Mouse (Mus musculus): ENCODE data around the gene Eif3a.

Eif3a gene

DNA sequence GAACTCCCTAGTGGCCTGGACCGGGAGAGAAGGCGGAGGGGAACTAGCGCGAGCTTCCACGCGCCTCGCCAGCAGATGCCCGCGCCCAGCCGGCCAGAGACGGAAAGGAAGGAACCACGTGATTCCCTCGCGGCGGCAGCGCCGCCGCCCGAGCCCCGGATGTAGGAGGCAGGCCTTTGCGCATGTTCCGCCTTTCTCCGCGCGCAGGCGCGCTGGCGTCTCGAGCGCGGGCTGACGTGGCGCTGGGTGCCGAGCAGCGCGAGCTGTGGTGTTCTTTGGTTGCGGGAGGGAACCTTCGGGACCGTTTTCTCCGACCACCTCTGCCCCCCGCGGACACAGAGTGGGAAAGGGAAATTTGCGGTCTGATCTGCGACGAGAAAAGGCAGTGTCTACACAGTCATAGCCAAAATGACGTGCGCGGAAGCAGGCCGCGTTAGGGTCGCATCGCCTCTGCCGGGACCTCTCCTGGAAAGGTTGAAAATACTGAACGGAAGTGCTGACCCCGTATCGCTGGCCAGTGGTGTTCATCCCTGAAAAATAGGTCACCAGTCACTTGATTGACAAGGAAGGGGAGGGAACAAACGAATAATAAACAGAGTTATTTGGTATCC, at the start of gene Eif3a:
TSS of gene Eif3a (minus strand) at position 108 of the 611 bp plus-strand sequence.
- DNase-seq, result peak; percentile 97

DNA sequence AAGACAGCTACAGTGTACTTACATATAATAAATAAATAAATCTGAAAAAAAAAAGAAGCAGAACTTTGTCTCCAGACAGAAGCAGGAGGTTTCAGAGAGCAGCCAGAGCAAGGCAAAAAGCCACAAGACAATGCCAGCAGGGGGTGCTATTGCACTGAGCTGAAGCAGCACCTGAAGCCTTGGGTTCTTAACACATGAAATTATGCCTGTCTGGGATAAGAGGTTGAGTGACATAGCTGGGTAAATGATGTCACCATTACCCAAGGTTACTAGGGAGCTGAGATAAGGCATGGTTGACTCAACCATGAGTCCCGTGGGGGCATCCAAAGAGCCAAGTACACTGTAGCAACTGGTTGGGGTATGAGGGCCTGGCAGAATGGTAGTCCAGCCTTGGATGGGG, 47.3 kb upstream of the Eif3a start:
- peak; percentile 61 to 80 for DNase-seq

DNA sequence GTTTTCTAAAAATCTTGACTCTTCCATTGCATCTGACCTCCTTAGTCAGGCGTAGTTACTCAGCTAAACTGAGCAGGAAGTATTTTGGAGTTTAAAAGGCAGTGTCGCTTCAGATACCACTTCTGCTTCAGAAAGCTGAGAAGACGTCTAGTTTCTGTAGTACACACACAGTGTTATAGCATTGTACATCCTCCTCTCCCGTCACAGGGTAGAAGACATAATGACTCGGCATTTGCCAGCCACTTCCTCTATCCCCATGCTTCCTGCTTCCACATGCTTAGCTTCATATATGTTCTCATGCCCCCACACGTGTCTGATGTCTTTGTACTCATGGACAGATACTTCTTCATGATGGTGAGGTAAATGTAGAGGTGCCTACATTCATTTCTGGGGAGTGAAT, 28.2 kb upstream of the Eif3a start:
- peak in 1 of 2 experiments; percentile 5 for DNase-seq

DNA sequence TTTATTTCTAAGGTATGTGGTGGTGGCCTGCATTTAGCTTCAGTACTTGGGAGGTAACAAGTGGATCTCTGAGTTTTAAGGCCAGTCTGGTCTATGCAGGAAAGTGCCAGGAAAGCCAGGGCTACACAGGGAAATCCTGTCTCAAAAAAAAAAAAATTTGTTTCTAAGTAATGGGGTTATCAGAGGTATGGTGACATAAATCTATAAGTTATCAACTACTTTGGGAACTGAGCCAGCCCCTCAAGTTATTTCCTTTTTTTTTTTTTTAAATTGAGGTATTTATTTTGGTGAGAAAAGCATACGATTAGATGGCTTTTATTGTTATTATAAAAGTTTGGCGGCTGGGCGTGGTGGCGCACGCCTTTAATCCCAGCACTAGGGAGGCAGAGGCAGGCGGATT, 22.7 kb upstream of the Eif3a start:
- DNase-seq, result no peak

DNA sequence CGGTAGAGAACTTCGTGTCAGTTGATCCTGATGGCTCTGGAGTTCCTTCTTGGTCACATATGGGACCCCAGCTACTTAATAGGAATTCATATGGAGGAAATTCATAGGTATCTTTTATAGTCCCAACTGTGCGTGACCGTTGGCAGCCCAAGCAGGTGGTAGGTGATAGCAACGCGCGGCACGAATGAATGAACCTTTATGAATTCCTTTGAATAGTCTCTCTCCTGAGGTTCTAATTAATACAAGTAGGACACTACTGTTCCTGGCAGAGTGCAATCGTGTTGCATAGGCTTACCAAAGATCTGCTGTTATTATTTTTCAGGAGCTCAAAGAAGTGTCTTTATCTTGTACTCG, 21.6 kb upstream of the Eif3a start:
- DNase-seq, result no peak

DNA sequence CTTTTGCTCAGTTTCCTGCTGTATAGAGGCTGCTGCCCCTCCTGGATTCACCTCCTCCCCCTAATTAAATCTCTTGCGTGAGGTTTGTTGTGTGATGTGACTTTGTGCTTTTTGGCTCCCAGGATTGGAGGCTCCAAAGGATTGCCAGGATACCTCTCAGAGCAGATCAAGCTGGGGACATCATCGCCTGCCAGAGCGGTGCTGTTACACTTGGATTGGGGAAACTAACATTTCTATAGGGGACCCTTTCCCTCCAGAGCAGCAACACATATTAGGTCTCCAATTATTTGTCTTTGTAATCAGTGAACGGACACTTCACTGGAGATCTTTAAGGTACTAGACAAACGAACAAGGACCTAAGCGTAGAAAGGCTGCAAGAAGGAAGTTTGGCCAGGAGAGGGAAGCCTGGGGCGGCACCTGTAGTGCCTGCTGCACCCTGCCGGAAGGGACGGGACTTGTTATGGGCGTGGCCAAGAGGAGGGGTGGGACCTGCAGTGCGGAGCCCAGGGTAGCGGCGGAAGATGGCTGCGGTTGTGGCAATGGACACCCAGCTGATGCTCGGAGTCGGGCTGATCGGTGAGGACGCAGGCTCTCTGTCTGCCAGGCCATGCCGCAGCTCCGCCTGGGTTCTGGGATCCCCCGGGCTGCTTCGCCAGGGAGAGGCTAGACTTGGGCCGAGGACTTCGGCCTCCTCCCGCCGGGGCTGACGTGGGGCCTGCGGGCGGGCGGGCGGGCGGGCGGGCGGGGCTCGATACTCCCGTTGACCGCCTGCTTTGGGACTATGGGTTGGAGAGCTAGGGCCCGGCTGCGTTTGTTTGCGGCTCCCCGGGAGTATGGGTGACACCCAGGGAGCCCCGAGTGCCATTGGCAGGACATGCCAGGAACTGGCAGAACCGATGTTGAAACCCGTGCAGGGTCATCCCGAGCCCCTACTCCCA, 20.9 kb upstream of the Eif3a start, which contains the start of gene Fam45a:
TSS of gene Fam45a (plus strand) at position 488 of the 938 bp plus-strand sequence.
- DNase-seq, result peak; percentile 94 to 95

DNA sequence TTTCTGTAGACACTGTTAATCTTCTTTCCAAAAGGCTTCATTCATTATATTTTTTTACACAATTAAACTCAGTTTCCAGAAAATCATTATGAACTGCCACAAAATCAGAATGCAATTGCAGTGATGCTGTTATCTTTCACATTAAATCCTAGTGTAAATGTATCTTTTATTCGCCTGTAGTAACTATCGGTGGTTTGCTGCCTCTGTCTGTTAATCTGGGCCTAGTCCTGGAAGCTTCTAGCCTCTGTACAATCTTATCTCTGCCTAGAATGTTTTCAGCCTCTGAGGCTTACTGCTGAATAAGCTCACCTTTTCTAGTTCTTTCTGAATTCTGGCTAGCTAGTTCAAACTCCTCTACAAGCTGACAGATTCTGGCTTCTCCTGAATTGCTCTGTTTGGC, 19.5 kb upstream of the Eif3a start:
- no peak for DNase-seq

DNA sequence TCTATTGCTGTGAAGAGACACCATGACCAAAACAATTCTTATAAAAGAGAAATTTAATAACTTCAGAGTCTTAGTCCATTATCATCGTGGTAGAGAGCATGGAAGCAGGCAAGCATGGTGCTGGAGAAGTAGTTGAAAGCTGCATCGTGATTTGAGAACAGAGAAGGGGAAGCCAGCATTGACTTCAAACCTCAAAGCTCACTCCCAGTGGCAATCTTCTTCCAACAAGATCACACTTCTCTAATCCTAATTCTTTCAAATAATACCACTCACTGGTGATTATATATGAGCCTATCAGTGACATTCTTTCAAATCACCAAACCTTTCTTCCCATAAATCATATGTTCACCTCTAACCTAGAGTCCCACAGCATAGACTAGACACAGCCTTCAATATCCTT, 14.4 kb upstream of the Eif3a start:
- DNase-seq, result no peak

DNA sequence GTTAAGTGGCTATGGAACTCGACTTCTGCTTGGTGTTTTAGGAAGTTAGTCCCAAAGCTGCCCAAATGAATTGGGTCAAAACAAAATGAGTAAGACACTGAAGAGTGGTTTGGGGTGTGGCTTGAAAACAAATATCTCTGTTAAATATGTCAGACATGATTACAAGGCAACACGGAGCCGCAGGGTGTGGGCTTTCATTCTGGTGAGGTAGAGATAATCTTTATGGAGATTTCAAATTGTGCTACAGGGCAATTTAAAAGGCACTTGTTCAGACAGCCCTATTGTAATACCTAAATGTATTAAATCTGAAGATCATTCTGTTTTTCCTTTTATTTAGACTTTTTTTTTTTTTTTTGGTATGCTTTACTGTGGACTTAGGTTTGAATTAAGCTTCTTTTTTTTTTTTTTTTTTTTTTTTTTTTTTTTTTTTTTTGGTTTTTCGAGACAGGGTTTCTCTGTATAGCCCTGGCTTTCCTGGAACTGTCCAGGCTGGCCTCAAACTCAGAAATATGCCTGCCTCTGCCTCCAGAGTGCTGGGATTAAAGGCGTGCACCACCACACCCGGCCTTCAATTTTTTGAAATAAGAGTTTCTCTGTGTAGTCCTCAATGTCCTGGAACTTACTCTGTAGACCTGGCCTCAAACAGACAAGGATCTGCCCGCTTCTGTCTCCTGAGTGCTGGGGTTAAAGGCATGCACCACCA, 9.6 kb upstream of the Eif3a start:
- DNase-seq, result no peak

DNA sequence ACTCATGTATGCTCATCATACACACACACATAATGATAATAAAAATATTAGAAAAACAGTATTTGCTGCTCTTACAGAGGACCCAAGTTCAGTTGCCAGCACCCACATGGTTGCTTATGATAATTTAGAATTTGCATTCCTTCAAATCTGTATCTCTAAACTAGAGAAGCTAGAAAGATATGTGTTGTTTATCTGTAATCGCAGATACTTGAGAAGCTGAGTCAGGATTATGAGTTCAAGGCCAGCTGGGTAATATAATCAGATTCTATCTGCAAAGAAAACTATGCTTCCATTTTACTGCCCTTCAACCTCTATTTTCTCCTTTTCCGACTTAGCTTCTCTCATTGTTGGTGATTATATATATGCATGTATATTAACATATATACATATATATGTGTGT, 7.0 kb upstream of the Eif3a start:
- no peak for DNase-seq

DNA sequence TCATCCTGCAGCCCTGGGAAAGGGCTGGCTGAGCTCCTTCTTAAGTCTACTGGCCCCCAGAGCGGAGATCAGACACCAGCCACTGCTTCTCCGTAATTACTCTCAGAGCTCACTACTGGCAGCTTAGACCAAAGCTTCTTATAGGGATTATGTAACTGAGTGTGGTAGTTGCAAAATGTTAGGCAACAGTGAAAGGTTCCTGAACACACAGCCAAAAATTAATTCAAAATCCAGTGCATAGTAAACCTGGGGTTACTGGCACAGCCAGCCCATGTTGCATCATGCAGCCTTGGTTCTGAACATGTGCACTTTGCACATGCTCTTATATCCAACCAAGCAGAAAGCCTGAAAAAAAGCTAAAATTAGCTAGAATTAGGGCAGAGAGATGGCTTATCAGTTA, 4.8 kb upstream of the Eif3a start:
- peak; percentile 25 to 41 for DNase-seq

DNA sequence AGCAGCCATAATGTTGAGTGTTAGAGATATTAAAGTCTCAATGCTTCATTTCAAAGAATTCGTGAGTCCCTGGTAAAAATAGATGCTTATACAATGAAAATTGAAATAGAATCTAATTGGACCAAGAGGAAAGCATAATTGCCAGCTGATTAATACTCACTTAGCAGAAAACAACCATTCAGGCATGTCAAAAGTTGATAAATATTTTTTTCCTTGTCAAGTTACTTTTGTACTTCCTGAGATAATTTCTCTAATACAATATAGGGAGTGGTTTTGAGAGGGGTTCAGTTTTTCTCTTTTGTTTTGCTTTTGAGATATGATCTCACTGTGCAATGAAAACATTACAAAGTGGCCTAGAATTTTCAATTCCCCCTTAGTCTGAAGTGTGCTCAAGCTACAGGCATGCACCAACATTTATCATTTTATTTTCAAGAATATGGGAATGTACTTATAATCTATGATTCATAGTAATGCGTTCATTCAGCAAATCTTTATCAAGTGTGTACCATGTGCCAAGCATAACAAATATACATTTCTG, 2.8 kb upstream of the Eif3a start:
- DNase-seq, result no peak

DNA sequence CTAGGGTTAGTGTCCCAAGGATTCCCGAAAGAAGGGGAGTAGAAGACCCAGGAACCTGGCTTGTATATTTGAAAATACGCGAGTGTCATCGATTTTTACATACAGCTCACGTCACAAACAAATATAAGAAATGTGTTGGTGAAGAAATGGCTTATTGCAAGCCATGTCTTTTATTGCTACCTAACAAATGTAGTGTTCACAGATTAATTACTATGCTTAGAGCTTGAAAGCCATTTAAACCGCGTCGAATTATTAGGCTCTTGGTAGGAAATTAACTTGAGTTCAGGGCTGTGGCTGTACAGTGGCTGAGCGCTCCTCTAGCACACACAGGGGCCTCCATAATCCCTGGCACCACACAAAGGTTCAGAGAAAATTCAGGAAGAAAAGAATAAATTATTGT, 706 bp upstream of the Eif3a start:
- no peak for DNase-seq

DNA sequence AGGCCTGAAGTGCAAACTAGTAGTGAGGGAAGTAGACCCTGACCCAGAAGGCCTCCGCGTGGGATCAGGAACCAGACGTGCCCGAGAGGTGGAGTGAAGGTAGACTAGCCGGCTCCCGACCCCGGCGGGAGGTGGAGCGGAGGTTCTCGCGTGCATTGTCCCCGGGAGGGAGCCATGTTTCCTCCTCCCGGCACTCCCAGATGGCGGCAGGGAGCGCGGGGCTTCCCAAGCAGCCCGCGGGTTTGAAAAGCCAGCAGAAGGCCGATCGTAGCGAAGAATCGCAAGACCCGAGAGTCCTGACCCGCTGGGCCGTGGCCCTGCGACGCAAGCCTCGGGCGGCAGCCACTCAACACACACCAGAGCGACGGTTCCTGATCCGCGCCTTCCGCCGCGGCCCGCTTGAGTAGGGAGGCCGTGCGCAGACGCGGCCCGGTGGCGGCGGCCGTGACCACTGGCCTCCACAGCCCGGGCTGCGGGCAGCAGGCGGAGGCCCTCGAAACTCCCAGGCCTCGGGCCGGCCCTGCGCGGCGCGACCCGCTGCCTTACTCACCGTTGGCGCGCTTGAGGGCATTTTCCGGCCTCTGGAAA, 445 bp downstream of the Eif3a start:
- DNase-seq, result peak; percentile 72

DNA sequence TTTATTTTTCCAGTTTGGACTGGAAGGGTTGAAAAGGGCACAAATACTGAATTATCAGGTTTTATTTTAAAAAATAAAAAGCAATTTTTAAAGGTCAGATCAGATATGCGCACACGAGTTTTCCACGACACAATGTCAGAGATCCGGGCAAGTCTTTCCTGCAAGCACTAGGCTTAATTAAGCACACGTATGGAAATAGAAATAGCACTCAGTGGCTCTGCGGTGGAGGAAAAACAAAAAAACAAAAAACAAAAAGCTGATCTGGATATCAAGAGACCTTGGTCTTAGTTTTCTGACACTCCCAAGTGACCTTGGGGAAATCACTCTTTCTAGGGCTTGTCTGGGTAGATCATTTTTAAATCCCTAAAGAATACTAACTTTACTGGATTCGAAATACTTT, 1.0 kb downstream of the Eif3a start:
- no peak for DNase-seq

DNA sequence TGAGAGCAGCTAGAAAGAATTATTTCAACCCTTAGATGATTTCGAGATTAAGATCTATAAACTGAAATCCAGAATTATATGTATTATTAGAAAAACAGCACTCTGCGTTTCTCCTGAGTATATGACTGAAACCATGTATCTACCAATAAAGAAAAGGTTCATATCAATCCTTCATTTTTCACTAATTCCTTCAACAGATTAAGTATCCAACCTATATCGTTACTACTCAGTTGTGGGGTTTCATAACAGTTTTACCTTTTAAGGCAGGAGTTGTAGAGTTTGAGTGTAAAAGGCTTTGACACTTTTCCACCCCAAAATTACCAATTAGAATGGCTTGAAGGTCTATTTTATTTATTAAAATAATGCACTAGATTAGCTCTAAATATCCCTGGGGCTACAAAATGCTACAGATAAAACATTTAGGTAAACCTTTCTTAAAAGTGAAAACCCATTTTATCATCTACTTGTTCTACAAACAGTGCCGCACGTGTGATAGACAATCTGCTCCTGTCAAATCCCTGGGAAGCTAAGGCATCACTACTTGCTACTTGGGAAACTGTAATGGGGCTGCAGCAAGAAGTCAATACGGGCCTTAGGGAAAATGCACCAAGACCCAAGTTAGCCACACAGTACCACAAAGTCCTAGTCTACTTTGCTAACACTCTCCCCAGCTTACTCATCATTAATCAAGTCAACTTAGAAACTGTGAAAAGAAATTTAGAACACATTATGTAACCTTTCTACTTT, 2.1 kb downstream of the Eif3a start:
- no peak for DNase-seq

DNA sequence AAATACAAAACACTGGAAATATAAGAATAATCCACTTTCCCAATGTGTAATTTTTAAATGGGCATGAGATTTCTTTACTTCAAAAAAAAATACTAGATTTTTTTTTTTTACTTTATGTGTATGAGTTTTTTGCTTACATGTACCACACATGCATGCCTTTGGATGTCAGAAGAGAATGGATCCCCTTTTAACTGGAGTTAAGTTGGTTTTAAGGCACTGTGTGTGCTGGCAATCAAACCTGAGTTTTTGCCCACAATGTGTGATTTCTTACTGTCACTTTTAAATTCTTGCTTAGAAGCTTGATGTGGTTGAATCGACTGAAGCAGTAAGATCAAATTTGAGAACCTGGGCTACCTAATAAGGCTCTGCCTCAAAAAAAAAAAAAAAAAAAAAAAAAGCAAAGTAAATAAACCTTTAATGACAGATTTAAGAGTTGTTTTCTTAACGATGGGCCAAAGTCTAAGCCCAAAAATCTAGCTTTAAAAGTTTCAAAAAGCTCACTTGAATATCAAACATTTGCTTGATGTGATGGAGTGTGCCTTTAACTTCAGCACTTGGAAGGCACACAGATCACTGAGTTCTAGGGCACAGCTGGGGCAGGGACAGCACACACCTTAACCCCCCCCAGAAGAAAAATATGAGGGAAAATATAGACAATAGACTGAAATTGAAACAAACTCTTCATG, 2.9 kb downstream of the Eif3a start:
- DNase-seq, result no peak

DNA sequence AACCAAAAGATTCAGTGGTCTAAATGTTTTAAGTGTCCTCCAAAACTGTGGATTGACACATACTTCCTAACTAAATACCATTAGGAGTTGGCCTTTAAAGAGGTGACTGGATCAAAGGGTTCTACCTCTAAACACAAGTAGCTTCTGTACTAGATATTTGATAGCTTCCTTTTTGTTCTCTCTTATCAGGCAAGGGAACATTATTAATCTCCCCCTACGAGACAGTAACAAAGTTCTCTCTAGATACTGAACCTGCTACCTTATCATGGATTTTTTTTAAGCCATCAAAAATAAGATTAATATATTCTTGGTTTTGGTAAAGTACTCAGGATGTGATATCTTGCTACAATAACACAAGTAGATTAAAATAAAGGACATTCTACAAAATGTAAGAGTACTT, 5.7 kb downstream of the Eif3a start:
- no peak for DNase-seq

DNA sequence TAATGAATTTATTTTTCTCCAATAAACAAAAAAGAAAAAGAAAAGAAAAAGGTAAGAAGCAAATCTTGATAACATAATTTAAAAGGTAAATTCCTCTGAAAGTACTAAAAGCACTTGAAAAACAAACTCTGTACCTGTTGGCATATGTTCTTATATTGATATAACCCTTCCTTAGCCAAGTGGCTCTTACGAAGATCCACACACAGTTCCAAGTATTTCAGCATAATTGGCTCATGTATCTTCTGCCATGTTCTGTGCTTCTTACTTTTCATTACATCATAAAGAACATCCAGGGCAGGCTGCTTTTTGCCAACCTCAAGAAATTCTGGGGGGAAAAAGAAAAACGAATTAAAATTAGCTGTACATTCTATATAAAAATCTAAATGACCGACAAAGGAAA, 8.4 kb downstream of the Eif3a start:
- DNase-seq, result no peak

DNA sequence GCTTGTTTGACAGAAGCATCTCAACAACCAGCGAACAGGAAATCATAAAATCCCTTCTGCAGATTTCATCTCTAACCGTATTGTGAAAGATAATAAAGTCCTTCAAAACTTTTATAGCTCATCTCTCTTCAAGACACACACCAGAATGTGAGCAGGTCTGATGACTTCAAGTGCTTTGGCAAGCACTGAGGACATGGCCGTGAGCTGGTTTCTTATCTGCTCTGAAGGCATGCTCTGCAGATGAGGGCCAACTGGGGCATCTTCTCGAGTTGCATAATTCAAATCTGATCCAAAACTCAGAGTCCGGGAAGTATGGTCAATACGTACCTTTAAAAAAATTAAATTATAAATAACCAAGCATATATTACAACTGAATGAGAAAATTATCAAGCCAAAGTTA, 17.1 kb downstream of the Eif3a start:
- no peak for DNase-seq

DNA sequence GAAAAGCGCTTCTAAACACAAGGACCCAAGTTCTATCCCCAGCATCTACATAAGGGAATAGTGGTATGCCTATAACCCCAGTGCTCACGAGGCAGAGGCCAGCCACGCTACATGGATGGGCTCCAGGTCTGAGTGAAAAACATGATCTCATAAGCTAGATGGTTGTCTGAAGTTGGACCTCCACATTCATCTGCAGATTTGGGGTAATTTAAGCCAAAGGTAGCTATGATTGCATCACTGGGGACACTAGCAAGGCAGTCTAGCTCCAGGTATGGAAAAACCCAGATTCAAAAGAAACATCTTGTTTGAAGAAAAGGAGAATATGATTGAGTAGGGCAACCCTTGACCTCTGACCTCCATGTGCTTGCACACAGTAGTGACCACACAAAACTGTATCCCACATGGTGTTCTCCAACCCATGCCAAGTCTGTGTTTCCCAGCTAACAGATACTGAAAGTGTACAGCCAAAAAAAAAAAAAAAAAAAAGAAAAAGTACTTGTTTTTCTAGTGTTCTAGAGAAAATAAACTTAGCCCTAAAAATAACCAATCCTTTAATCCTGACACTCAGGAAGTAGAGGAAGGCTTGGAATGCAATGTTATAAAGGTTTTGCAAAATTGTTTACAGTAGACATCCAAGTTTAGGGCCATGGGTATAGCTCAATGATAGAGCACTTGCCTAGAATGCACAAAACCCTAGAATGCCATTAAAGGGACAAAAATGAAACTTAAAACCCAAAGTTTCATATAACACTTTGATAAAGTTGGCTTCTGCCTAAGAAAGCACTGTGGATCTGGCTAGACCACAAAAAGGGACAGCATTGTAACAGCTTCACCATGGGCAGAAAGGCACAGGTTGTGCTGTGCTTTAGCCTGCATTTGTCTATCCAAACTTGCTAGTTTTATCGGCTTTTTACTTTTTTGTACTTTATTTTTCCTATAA, 31.3 kb downstream of the Eif3a start:
- no peak for DNase-seq
